Mouse (Mus musculus): Measurements from ENCODE around the gene B3gnt7.
A peak's percentile ranks its signal among the peaks of the same experiment; 100 is the strongest.

GRCm38 (mm10) chr1:86339156-86339812 is 36.7 kb downstream of the B3gnt7 start:
- TF ChIP-seq CTCF (IDR thresholded peaks at IDR 0.05; ENCODE audit: low read depth, low read length), result peak; percentile 78
- no peak for TF ChIP-seq POLR2A (IDR thresholded peaks at IDR 0.05; ENCODE audit: extremely low read depth, insufficient read depth, low read length)

Data from liver, adult 2 months (tissue).